Mouse (Mus musculus): Measurements from ENCODE around the gene Satb2. TPM values are rescaled to one million over a fixed set of nuclear protein-coding genes. Genes with fewer than 3 reads are reported as not detected.
A peak's percentile ranks its signal among the peaks of the same experiment; 100 is the strongest.

The Satb2 gene
- polyA plus RNA-seq, 1 experiment from 2014 or later, result 2.1 TPM

DNA sequence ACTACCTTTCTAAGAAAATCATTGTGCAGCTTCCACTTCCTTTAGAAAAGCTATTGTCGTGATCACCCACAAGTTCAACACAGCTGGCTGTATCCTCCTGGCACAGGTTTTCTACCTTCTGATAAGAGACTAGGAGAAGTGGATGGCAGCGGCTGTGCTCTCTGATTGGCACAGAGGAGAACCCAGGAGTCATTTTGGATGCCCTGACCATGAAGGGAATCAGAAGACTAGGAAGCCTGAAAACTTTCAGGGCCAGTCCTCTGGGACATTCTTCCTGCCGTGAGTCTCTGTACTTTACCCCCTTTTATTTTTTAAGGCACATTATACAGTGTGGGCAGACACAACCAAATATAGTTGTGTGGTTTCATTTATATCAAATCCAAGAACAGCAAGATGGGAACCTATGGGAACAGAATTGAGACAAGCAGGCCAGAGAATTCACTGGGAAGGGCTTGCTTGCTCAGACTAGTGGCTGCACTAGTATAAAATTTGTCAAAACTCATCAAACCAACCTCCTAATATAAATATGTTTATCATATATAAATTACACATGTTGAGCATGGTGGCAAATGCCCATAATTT is 77.7 kb downstream of the Satb2 start:
- no peak overlapping the region for H3K27ac ChIP-seq
- 0 out of 2 replicates have a peak, but pooled peaks cover 4% of the 10 kb centered on the region for H3K4me1 ChIP-seq
- H3K9ac ChIP-seq, result no peak overlapping the region
- 77% methylated on average over 3 of the region's 3 CpGs for WGBS
- H3K36me3 ChIP-seq, result no peaks in the 10 kb centered on the region; the same call in 1 of the 2 replicates
- no peaks in the 10 kb centered on the region; the same call in 1 of the 2 replicates for H3K27me3 ChIP-seq
- no peak for ATAC-seq (ENCODE audit: low FRiP score, low read depth)
- no peak overlapping the region for H3K4me3 ChIP-seq
- no peaks in the 10 kb centered on the region for H3K9me3 ChIP-seq
- no peak overlapping the region for H3K4me2 ChIP-seq (replicated peaks)

DNA sequence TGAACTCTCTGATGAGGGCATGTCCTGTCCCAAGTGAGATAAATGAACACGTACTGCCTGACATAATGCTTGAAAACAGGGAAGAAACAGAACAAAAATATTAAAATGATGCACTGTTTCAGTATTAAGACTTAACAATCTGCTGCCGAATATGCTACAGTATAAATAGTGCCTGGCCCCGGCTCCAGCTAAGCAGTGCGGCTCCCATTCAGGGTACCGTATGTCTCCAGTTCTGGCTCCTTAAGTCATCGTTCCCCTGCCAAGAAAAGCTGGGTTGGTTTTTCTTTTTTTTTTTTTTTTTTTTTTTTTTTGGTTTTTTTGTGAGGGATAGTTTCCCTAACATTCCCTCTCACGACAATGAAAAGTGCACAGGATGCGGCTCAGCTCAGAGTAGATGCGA is 78.3 kb downstream of the Satb2 start:
- no peak overlapping the region for H3K4me2 ChIP-seq (replicated peaks)
- no peak overlapping the region for H3K27ac ChIP-seq
- H3K4me3 ChIP-seq, result no peak overlapping the region
- H3K36me3 ChIP-seq, result no peaks in the 10 kb centered on the region; the same call in 1 of the 2 replicates
- H3K9me3 ChIP-seq, result no peaks in the 10 kb centered on the region
- no peak overlapping the region for H3K9ac ChIP-seq
- no peak for ATAC-seq (ENCODE audit: low FRiP score, low read depth)
- 79% methylated on average over 9 of the region's 9 CpGs for WGBS
- H3K4me1 ChIP-seq, result 0 out of 2 replicates have a peak, but pooled peaks cover 4% of the 10 kb centered on the region
- no peaks in the 10 kb centered on the region; the same call in 1 of the 2 replicates for H3K27me3 ChIP-seq

DNA sequence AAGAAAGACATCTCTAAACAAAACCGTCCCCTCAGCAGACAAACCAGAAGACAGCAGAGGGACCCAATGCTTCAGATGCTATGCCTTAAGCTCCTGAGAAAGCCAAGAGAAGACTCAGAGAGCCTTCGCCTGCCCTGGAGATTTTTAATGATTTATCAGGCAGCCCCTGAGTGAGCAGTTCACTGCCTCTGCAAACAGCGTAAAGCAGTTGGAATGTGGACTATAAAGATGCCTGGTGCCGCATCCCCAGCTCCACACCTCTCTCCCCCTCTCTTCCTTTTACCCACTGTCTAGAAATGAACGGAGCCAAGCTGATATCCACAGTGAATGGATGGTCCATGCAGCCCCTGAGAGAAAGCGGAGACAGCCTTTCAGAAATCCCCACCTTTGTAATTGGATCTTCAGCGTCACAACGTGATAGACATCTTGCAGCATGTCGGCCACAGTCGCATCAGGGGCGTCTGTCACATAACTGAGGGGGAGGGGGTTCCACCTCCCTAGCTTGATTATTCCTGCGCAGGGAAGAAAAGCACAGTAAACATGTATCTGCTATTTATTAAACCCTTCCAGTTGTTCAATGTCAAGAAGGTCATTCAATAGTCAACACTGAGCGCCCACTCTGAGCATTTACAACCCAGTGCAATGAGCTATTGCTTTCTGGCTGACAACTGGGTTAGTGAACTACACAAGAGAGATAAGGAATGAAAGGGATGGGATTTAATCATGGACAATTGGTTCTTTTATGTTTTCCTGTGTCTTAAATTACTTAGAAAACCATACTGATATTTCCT is 79.6 kb downstream of the Satb2 start:
- no peak for ATAC-seq (ENCODE audit: low FRiP score, low read depth)
- no peaks in the 10 kb centered on the region; the same call in 1 of the 2 replicates for H3K27me3 ChIP-seq
- 31% methylated on average over 13 of the region's 13 CpGs for WGBS
- H3K9me3 ChIP-seq, result no peaks in the 10 kb centered on the region
- no peak overlapping the region for H3K4me2 ChIP-seq (replicated peaks)
- H3K9ac ChIP-seq, result no peak overlapping the region
- H3K4me3 ChIP-seq, result no peak overlapping the region
- 0 out of 2 replicates have a peak, but pooled peaks cover 4% of the 10 kb centered on the region for H3K4me1 ChIP-seq
- no peaks in the 10 kb centered on the region; the same call in 1 of the 2 replicates for H3K36me3 ChIP-seq
- H3K27ac ChIP-seq, result no peak overlapping the region

DNA sequence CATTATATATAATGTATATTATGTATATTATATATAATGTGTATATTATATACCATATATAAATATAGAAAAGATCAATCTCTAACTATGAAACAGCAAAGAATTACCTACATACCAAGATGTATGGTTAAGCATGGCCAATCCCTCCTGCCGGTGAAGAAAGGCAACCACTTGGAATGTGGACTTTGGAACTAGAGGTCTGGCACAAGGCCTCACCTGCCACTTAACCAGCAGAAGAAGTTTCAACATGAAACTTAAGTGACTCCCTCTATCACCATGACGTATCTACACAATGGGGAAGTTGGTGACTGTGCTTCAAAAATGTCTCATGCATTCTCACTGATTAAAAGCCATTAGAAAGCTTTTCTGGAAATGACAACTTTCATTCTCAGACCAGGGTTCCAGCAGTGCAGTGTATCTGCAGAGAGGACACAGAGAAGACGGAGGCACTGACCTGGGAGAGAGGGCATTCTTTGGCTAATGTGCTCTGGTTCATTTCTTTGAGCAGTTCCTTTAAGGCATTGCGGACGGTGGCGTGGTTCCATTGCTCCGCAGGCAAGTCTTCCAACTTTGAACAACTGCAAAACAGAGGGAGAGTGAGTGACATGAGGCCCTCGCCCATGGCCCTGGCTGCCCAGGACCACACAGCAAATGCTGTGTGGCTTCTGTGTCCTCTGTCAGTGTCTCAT is 80.8 kb downstream of the Satb2 start:
- H3K9me3 ChIP-seq, result no peaks in the 10 kb centered on the region
- H3K9ac ChIP-seq, result no peak overlapping the region
- H3K4me2 ChIP-seq (replicated peaks), result no peak overlapping the region
- no peak overlapping the region for H3K27ac ChIP-seq
- 0 out of 2 replicates have a peak, but pooled peaks cover 4% of the 10 kb centered on the region for H3K4me1 ChIP-seq
- ATAC-seq (ENCODE audit: low FRiP score, low read depth), result no peak
- H3K27me3 ChIP-seq, result no peaks in the 10 kb centered on the region; the same call in 1 of the 2 replicates
- 94% methylated on average over 8 of the region's 8 CpGs for WGBS
- no peaks in the 10 kb centered on the region; the same call in 1 of the 2 replicates for H3K36me3 ChIP-seq
- no peak overlapping the region for H3K4me3 ChIP-seq

DNA sequence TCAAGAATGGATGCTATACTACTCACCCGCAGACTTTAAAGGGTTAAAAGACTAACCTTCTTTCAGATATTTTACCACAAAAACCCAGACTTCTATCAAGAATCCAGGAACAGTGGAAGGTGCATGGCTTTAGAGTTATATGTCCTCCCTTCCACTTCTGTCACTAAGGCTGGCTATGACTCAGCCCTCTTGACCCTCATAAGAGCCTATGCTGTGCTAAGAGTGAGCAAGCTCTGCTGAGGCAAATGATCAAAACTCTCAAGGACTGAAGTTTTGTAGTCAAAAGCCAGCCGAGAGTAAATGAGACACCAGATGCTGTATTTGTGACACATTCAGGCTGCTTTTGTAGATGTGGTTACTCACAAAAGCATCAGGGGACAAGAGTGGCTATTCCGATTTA is 81.8 kb downstream of the Satb2 start:
- Histone ChIP-seq H3K27me3 (no peaks in the 10 kb centered on the region; the same call in 1 of the 2 replicates), H3K36me3 (no peaks in the 10 kb centered on the region; the same call in 1 of the 2 replicates), H3K4me1 (0 out of 2 replicates have a peak, but pooled peaks cover 4% of the 10 kb centered on the region), H3K9me3 (no peaks in the 10 kb centered on the region), H3K9ac (no peak overlapping the region), H3K4me2 (replicated peaks) (no peak overlapping the region), H3K4me3 (no peak overlapping the region), H3K27ac (no peak overlapping the region)
- no peak for ATAC-seq (ENCODE audit: low FRiP score, low read depth)
- WGBS, result 81% methylated on average over 3 of the region's 3 CpGs

DNA sequence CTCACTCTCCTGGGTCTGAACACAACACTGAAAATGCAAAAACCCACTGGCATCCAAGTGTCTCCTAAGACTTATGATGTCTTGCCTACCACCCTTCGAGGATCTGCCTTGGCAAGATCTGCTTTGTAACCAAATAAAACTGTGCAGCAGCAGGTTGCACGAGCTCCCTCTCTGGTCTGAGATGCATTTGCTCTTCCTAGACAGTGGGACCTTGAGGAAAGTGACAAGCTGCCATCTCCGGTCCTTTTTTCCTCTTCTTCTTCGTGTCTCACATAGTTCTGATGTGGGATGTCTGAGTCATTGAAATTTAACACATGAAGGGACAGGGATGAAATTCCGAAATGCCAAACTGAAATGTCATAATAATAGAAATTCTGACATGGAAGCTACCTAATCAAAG is 85.7 kb downstream of the Satb2 start:
- H3K4me3 ChIP-seq, result no peak overlapping the region
- no peak overlapping the region for H3K27ac ChIP-seq
- H3K9me3 ChIP-seq, result no peaks in the 10 kb centered on the region
- H3K4me2 ChIP-seq (replicated peaks), result no peak overlapping the region
- no peaks in the 10 kb centered on the region for H3K4me1 ChIP-seq
- H3K27me3 ChIP-seq, result no peaks in the 10 kb centered on the region
- ATAC-seq (ENCODE audit: low FRiP score, low read depth), result no peak
- H3K36me3 ChIP-seq, result no peaks in the 10 kb centered on the region; the same call in 1 of the 2 replicates
- no peak overlapping the region for H3K9ac ChIP-seq
- 88% methylated on average over 5 of the region's 5 CpGs for WGBS

DNA sequence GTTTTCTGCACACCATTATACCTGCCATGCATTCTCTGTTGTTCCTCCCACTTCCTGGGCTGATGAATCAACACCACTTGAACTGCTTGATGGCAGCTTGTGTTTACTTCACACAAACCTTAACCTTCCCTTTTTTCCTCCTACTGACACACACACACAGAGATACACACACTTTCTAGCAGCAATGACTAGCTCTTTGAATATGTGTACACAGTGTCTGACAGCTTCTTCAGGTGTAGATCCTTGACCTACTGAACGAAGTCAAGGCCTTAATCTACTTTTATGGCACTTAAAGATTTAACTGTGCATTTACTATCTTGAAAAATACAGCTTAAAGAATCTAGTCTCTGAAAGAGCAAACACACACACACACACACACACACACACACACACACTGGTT is 89.5 kb downstream of the Satb2 start:
- Histone ChIP-seq H3K27ac (no peak overlapping the region), H3K4me1 (no peaks in the 10 kb centered on the region), H3K4me2 (replicated peaks) (no peak overlapping the region), H3K4me3 (no peak overlapping the region), H3K9ac (no peak overlapping the region), H3K36me3 (no peaks in the 10 kb centered on the region; the same call in 1 of the 2 replicates), H3K9me3 (no peaks in the 10 kb centered on the region), H3K27me3 (no peaks in the 10 kb centered on the region)
- no peak for ATAC-seq (ENCODE audit: low FRiP score, low read depth)
- WGBS, result 46% methylated on average over 1 of the region's 1 CpGs

DNA sequence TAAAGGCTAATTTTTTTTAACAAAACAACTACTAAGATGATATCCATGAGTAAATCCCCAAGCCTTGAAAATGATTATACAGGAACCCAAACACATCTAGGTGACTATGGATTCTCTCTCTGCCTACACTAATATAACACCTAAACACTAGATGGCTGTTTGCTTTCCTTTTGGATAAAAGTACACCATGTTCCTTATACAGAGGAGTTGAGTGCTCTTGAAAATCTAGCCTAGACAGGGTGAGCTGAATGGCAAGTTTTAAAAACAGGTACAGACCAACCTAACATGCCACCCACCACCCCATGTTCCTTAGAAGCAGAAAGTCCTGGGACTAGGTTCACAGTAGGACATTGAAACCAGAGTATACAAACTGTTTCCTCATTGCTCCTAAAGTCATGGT is 90.9 kb downstream of the Satb2 start:
- no peak overlapping the region for H3K9ac ChIP-seq
- no peak overlapping the region for H3K27ac ChIP-seq
- H3K4me2 ChIP-seq (replicated peaks), result no peak overlapping the region
- no peaks in the 10 kb centered on the region; the same call in 1 of the 2 replicates for H3K36me3 ChIP-seq
- no peak overlapping the region for H3K4me3 ChIP-seq
- no peaks in the 10 kb centered on the region for H3K4me1 ChIP-seq
- H3K9me3 ChIP-seq, result no peaks in the 10 kb centered on the region
- H3K27me3 ChIP-seq, result no peaks in the 10 kb centered on the region
- ATAC-seq (ENCODE audit: low FRiP score, low read depth), result no peak

DNA sequence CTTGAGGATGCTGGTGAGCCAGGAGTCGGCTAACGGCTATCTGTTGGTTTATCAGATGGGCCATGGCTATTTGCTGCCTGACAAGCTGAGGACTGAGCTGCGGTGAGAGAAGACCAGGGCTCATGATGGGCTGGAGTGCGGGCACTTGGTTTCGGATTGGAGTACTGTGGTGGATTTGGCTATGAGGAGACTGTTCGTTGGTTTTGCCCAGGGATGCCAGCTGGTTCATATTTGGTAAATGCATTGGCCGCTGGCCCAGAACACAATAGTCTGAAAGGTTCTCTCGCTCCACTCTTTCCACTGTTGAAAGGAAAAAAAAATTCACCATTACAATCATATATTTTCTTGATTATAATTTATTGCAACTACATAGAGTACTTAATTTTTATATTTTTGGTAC is 107.0 kb downstream of the Satb2 start:
- no peaks in the 10 kb centered on the region for H3K27me3 ChIP-seq
- no peak overlapping the region for H3K27ac ChIP-seq
- H3K36me3 ChIP-seq, result peaks cover 3% of the 10 kb centered on the region; the same call in 1 of the 2 replicates
- WGBS, result 85% methylated on average over 8 of the region's 8 CpGs
- no peaks in the 10 kb centered on the region for H3K4me1 ChIP-seq
- no peak overlapping the region for H3K9ac ChIP-seq
- no peak for ATAC-seq (ENCODE audit: low FRiP score, low read depth)
- H3K9me3 ChIP-seq, result no peaks in the 10 kb centered on the region
- no peak overlapping the region for H3K4me2 ChIP-seq (replicated peaks)
- H3K4me3 ChIP-seq, result no peak overlapping the region

DNA sequence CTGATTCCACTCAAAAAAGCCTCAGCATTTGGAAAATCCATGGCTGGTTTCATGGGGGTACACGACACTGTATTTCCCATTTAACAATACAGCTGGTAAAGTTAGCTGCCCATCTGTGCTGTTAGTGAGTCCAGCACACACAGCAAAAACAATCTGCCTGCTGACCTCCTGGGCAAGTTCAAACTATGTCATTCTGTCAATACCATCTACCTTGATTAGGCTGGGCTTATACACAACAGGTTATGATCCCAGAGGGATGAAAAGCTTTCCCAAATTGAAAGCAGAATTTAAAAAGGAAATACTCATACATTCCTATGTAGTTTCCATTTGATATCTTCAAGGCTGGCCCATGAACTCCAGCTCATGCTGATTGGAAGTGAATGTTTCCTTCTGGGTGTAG is 113.2 kb downstream of the Satb2 start:
- ATAC-seq (ENCODE audit: low FRiP score, low read depth), result peak; percentile 54; the same call in 1 of the 2 replicates
- no peak overlapping the region for H3K4me2 ChIP-seq (replicated peaks)

DNA sequence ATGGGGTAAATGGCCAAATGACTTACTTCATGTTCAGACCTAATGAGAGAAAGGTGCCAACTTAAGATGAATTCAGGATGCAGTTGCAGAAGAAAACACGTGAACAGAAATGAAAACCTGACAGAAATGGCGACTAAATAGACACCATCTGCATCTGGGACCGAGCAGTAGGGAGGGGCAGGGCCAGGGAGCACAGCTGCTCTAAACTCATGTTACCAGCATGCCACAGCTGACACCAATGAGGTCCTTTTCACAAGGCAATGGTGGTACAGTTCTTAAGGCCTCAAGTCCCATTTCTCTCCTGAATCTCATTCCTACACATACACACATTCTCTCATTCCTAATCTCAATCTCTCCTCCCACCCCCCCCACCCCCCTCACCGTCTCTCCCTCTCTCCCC is 115.7 kb downstream of the Satb2 start:
- H3K9ac ChIP-seq, result no peak overlapping the region
- H3K36me3 ChIP-seq, result no peaks in the 10 kb centered on the region
- H3K4me3 ChIP-seq, result no peak overlapping the region
- no peak overlapping the region for H3K4me2 ChIP-seq (replicated peaks)
- ATAC-seq (ENCODE audit: low FRiP score, low read depth), result peak; percentile 66; the same call in 1 of the 2 replicates
- WGBS, result 39% methylated on average over 4 of the region's 4 CpGs
- H3K9me3 ChIP-seq, result no peaks in the 10 kb centered on the region
- H3K4me1 ChIP-seq, result no peaks in the 10 kb centered on the region
- no peaks in the 10 kb centered on the region for H3K27me3 ChIP-seq
- H3K27ac ChIP-seq, result no peak overlapping the region

More for the DNA sequence above, 113.2 kb downstream of the Satb2 start:
- no peak overlapping the region for H3K4me3 ChIP-seq
- no peaks in the 10 kb centered on the region for H3K9me3 ChIP-seq
- no peaks in the 10 kb centered on the region for H3K36me3 ChIP-seq
- no peak overlapping the region for H3K9ac ChIP-seq
- no peaks in the 10 kb centered on the region for H3K27me3 ChIP-seq
- no peaks in the 10 kb centered on the region for H3K4me1 ChIP-seq
- no peak overlapping the region for H3K27ac ChIP-seq
- WGBS, result 34% methylated on average over 1 of the region's 1 CpGs

DNA sequence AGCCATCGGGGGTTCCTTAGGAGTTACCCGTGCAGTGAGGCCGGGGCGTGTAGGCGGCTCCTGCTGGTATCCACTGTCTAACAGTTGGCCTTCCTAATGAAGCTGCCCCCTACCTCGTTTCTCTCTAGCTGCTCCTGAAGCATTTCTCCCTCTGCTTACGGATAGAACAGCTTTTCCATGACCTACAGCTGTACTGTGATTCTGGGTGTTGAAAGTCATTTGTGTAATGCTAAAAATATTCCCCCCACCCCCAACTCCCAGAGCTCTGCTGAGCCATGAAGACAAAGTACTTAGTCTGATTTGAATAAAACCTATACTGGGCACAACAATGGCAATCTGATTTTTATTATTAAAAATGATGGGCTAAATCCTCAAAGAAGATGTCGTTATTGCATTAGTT is 121.2 kb downstream of the Satb2 start:
- WGBS, result 76% methylated on average over 8 of the region's 8 CpGs
- Histone ChIP-seq H3K4me1 (no peaks in the 10 kb centered on the region), H3K9ac (no peak overlapping the region), H3K27ac (no peak overlapping the region), H3K36me3 (no peaks in the 10 kb centered on the region), H3K27me3 (no peaks in the 10 kb centered on the region), H3K4me2 (replicated peaks) (no peak overlapping the region), H3K9me3 (no peaks in the 10 kb centered on the region), H3K4me3 (no peak overlapping the region)
- no peak for ATAC-seq (ENCODE audit: low FRiP score, low read depth)
